Mouse (Mus musculus) induced T-regulatory cell, adult 2 months (primary cell): ENCODE measurements around the gene Gm21863.
"Not testable (repeated sequence)": the region's sequence is repeated elsewhere in the genome, so short reads cannot be mapped to it uniquely, and the experiment has no call there.

Source experiments
- DNase-seq: peaks from one replicate; pipeline ENCODE4 v3.0.0-alpha.2; 2012; ENCODE audit warnings: low read depth

Gene Gm21863

GRCm38 (mm10) chr12:19953869-19954555, at the start of gene Gm21863:
Gene Gm21863, plus strand, starts transcription at chr12:19954505.
- DNase-seq = not testable (repeated sequence)

GRCm38 (mm10) chr12:19928049-19928448, 26.3 kb upstream of the Gm21863 start:
- DNase-seq = not testable (repeated sequence)
